Mouse (Mus musculus): Measurements from ENCODE around the gene Gm20721. TPM values are rescaled to one million over a fixed set of nuclear protein-coding genes. Genes with fewer than 3 reads are reported as not detected.

The Gm20721 gene
- polyA plus RNA-seq, 1 experiment, result not detected

DNA sequence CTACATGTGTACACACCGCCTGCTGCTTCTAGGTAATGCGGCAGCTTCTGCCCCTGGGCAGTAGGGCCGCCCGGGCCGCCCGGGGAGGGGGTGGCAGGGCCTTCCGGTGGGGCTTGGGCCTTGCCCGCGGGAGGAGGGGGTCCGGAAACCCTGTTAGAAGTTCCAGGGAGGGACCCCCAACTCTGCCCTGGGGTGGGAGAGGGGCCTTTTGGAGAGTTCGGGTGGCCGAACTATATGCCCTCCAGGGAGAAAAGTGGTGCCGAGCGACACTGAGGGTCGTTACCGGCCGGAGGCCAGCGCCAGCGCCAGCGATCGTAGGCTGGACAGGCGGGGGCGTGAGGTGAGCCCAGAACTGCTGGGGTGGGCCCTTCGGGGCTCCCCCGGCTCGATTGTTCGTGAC lies 46.3 kb downstream of the Gm20721 start:
- H3K4me1 ChIP-seq (ENCODE audit: control insufficient read depth, insufficient read depth, low read length), result no peaks in the 10 kb centered on the region
- no peak overlapping the region for H3K4me3 ChIP-seq (replicated peaks; ENCODE audit: extremely low read depth, low read depth, low read length)
- no peak for DNase-seq
- no peak for TF ChIP-seq POLR2A (IDR thresholded peaks at IDR 0.05; ENCODE audit: borderline replicate concordance, extremely low read depth, low read depth, low read length)
- no peak for TF ChIP-seq CTCF (IDR thresholded peaks at IDR 0.05; ENCODE audit: insufficient read depth, low read length)
- 55% methylated on average over 27 of the region's 27 CpGs for WGBS

DNA sequence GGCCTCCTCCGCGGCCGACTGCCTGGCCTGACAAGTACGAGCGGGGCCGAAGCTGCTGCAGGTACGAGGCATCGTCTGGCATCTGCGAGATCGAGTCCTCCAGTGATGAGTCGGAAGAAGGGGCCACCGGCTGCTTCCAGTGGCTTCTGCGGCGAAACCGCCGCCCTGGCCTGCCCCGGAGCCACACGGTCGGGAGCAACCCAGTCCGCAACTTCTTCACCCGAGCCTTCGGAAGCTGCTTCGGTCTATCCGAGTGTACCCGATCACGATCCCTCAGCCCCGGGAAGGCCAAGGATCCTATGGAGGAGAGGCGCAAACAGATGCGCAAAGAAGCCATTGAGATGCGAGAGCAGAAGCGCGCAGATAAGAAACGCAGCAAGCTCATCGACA lies 46.7 kb downstream of the Gm20721 start:
- no peak for TF ChIP-seq CTCF (IDR thresholded peaks at IDR 0.05; ENCODE audit: insufficient read depth, low read length)
- no peak for TF ChIP-seq POLR2A (IDR thresholded peaks at IDR 0.05; ENCODE audit: borderline replicate concordance, extremely low read depth, low read depth, low read length)
- WGBS, result 45% methylated on average over 34 of the region's 34 CpGs
- no peak overlapping the region for H3K4me3 ChIP-seq (replicated peaks; ENCODE audit: extremely low read depth, low read depth, low read length)
- no peaks in the 10 kb centered on the region for H3K4me1 ChIP-seq (ENCODE audit: control insufficient read depth, insufficient read depth, low read length)
- no peak for DNase-seq

DNA sequence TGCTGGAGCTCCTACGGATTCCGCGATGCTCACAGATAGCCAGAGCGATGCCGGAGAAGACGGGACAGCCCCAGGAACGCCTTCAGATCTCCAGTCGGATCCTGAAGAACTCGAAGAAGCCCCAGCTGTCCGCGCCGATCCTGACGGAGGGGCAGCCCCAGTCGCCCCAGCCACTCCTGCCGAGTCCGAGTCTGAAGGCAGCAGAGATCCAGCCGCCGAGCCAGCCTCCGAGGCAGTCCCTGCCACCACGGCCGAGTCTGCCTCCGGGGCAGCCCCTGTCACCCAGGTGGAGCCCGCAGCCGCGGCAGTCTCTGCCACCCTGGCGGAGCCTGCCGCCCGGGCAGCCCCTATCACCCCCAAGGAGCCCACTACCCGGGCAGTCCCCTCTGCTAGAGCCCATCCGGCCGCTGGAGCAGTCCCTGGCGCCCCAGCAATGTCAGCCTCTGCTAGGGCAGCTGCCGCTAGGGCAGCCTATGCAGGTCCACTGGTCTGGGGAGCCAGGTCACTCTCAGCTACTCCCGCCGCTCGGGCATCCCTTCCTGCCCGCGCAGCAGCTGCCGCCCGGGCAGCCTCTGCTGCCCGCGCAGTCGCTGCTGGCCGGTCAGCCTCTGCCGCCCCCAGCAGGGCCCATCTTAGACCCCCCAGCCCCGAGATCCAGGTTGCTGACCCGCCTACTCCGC lies 47.3 kb downstream of the Gm20721 start:
- WGBS, result 48% methylated on average over 48 of the region's 48 CpGs
- no peaks in the 10 kb centered on the region for H3K4me1 ChIP-seq (ENCODE audit: control insufficient read depth, insufficient read depth, low read length)
- no peak overlapping the region for H3K4me3 ChIP-seq (replicated peaks; ENCODE audit: extremely low read depth, low read depth, low read length)
- TF ChIP-seq CTCF (IDR thresholded peaks at IDR 0.05; ENCODE audit: insufficient read depth, low read length) (no peak), POLR2A (IDR thresholded peaks at IDR 0.05; ENCODE audit: borderline replicate concordance, extremely low read depth, low read depth, low read length) (no peak)
- DNase-seq, result no peak

DNA sequence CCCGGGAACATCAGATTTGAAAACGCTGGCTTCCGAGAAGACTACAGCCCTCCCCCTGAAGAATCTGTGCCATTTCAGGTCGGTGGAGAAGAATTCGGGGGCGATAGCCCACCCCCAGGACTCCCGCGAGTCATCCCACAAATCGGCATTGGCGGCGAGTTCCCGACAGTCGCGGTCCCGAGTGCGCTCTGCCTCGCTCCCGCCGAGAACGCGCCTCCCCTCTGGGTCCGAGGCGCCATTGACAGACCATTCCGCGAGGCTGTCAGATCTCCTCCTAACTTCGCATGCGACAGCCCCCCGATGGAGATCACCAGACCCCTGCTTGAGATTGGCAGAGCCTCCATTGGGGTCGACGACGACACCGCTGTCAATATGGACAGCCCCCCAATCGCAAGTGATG lies 48.0 kb downstream of the Gm20721 start:
- WGBS, result 57% methylated on average over 33 of the region's 33 CpGs
- TF ChIP-seq CTCF (IDR thresholded peaks at IDR 0.05; ENCODE audit: insufficient read depth, low read length) (no peak), POLR2A (IDR thresholded peaks at IDR 0.05; ENCODE audit: borderline replicate concordance, extremely low read depth, low read depth, low read length) (no peak)
- Histone ChIP-seq H3K4me3 (replicated peaks; ENCODE audit: extremely low read depth, low read depth, low read length) (no peak overlapping the region), H3K4me1 (ENCODE audit: control insufficient read depth, insufficient read depth, low read length) (no peaks in the 10 kb centered on the region)
- no peak for DNase-seq

DNA sequence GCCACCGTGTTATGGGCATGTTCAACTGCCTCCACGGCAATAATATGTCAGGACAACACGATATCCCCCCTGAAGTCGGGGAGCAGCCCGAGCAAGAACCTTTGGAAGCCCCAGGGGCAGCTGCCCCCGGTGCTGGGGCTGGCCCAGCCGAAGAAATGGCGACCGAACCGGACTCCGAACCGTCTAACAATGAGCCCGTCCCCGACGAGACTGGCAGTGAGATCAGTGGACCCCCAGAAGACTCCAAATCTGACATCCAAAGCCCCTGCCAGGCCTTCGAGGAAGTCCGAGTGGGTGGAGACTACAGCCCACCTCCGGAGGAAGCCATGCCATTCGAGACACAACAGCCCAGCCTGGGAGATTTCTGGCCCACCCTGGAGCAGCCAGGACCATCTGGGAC lies 48.7 kb downstream of the Gm20721 start:
- no peak overlapping the region for H3K4me3 ChIP-seq (replicated peaks; ENCODE audit: extremely low read depth, low read depth, low read length)
- no peak for TF ChIP-seq CTCF (IDR thresholded peaks at IDR 0.05; ENCODE audit: insufficient read depth, low read length)
- TF ChIP-seq POLR2A (IDR thresholded peaks at IDR 0.05; ENCODE audit: borderline replicate concordance, extremely low read depth, low read depth, low read length), result no peak

DNA sequence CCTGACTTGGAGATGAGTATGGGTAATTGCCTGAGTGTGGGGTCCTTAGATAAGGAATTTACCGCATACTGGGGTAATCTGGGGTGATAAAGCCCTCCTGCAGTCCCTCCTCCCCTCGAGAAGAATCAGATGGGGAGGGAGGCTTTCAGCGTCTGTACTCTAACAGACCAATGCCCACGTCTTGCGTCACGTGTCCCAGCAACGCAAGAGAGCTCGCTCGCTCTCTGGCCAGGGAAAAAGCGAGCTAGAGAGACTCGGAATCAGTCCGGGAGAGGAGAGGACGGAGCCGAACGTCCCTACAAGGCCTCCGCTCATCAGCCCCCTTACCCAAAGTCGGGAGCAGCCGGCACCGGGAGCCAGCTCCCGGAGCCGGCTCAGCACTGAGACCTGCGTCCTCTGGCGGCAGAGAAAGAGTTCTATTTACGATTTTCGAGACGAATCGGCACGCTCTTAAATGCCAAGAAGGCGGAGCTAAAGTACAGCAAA lies 49.4 kb downstream of the Gm20721 start:
- TF ChIP-seq POLR2A (IDR thresholded peaks at IDR 0.05; ENCODE audit: borderline replicate concordance, extremely low read depth, low read depth, low read length), result no peak
- 0 out of 2 replicates have a peak, but pooled peaks have one; percentile 6 for TF ChIP-seq CTCF (IDR thresholded peaks at IDR 0.05; ENCODE audit: insufficient read depth, low read length)
- DNase-seq, result no peak
- Histone ChIP-seq H3K4me1 (ENCODE audit: control insufficient read depth, insufficient read depth, low read length) (no peaks in the 10 kb centered on the region), H3K4me3 (replicated peaks; ENCODE audit: extremely low read depth, low read depth, low read length) (no peak overlapping the region)
- WGBS, result 54% methylated on average over 29 of the region's 29 CpGs

More for the DNA sequence above, 48.7 kb downstream of the Gm20721 start:
- WGBS, result 62% methylated on average over 19 of the region's 19 CpGs
- no peak for DNase-seq
- no peaks in the 10 kb centered on the region for H3K4me1 ChIP-seq (ENCODE audit: control insufficient read depth, insufficient read depth, low read length)

DNA sequence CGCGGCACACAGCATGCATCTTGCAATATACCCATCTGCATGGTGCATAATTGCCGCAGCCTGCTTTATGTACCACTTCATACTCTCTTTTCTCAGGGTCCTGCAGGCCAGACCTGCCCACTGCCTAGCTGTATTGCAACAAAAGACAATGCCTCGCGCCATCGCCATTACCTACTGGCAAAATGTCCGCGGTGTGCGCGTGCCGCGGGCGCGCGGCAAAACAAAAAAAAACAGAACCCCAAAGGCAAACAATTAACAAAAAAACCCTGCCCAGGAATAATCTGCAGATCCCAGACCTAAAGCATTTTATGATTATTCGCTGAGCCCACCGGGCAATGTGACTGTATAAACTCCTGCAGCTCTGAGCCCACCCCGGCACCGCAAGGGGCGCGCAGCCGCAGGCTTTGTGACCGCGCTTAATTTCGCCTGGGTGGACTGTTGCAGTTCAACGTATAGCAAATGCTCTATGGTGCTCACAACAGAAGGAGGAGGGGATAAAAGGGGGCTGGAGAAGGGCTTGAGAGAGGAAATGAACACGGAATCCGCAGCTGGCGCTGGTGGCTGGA lies 50.5 kb downstream of the Gm20721 start:
- TF ChIP-seq CTCF (IDR thresholded peaks at IDR 0.05; ENCODE audit: insufficient read depth, low read length), result no peak
- TF ChIP-seq POLR2A (IDR thresholded peaks at IDR 0.05; ENCODE audit: borderline replicate concordance, extremely low read depth, low read depth, low read length), result no peak

DNA sequence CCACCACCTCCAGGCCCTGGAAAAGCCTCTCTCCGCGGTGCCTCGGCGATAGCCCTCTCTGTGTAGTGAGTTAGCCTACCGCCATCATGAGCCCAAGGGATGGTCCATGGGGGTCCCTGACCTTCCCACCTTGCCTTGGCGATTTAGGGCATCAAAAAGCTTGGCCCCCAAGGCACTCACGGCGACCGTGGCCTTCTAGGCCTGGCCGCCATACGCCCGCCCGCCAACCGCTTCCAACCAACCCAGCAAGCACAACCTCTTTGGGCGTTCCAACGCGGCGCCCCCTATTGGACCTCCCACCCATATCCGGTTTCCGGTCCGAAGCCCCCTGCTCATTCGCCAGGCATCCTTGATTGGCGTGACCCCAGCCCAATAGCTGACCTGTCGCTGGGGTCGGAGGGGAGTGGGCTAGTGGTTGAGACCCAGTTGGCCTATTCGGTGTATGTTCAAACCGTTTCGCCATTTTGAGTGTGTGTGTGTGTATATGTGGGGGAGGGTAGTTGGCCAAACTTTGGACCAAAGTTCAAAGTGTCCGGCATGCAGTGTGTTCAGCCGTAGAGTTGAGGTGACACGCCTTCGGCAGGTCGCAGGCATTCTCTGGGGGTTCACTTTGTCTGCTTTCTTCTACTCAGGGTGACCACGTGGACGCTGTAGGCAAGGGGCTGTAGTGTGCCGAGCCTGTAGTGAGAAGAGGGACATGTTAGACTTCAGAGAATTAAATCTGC lies 51.2 kb downstream of the Gm20721 start:
- Histone ChIP-seq H3K4me1 (ENCODE audit: control insufficient read depth, insufficient read depth, low read length) (no peaks in the 10 kb centered on the region), H3K4me3 (replicated peaks; ENCODE audit: extremely low read depth, low read depth, low read length) (peak overlapping the region; percentile 44)
- no peak for TF ChIP-seq CTCF (IDR thresholded peaks at IDR 0.05; ENCODE audit: insufficient read depth, low read length)
- TF ChIP-seq POLR2A (IDR thresholded peaks at IDR 0.05; ENCODE audit: borderline replicate concordance, extremely low read depth, low read depth, low read length), result no peak
- WGBS, result 41% methylated on average over 36 of the region's 36 CpGs
- no peak for DNase-seq

More for the DNA sequence above, 50.5 kb downstream of the Gm20721 start:
- Histone ChIP-seq H3K4me1 (ENCODE audit: control insufficient read depth, insufficient read depth, low read length) (no peaks in the 10 kb centered on the region), H3K4me3 (replicated peaks; ENCODE audit: extremely low read depth, low read depth, low read length) (no peak overlapping the region)
- 49% methylated on average over 29 of the region's 29 CpGs for WGBS
- no peak for DNase-seq

DNA sequence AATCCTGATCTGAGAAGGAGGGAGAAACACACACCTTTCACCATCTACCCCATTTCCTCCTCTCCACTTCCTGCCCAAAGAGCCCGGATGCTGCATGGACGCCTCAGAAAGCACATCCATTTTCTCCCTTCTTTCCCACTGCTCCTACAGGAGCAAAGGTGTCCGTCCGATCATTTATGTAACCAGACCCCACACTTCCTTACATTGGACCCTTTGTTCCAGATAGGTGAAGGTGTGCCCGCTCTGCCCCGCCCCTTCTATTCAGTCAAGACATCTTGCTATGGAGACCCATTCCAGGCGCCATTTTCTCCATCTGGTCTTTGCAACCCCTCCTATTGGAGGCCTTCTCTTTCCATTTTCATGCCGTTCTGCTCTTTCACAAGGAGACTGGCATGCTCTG lies 52.1 kb downstream of the Gm20721 start:
- Histone ChIP-seq H3K4me1 (ENCODE audit: control insufficient read depth, insufficient read depth, low read length) (no peaks in the 10 kb centered on the region), H3K4me3 (replicated peaks; ENCODE audit: extremely low read depth, low read depth, low read length) (no peak overlapping the region)
- DNase-seq, result no peak
- WGBS, result 50% methylated on average over 8 of the region's 8 CpGs
- TF ChIP-seq CTCF (IDR thresholded peaks at IDR 0.05; ENCODE audit: insufficient read depth, low read length) (no peak), POLR2A (IDR thresholded peaks at IDR 0.05; ENCODE audit: borderline replicate concordance, extremely low read depth, low read depth, low read length) (no peak)
